Mouse (Mus musculus) myocyte (in vitro differentiated cells): ENCODE results near the gene Zfp617.

Source experiments
- CEBPB ChIP-seq: IDR thresholded peaks from 2 replicates; pipeline ENCODE4 v1.6.1; 2011; ENCODE audit warnings: mild to moderate bottlenecking, moderate library complexity; ENCODE audit not compliant: poor library complexity, insufficient read depth, severe bottlenecking
- E2F4 ChIP-seq: IDR thresholded peaks from one replicate; pipeline ENCODE4 v1.6.1; 2011; ENCODE audit warnings: mild to moderate bottlenecking, control low read depth, moderate library complexity; ENCODE audit not compliant: insufficient read depth
- MAX ChIP-seq: IDR thresholded peaks from one replicate; pipeline ENCODE4 v1.6.1; 2011; ENCODE audit warnings: low read depth, mild to moderate bottlenecking, control low read depth
- MYOD1 ChIP-seq, 3 experiments: IDR thresholded peaks; one replicate each; pipeline ENCODE4 v1.6.1; 2011; ENCODE audit warnings: control low read depth in 2 of 3, low read depth in 2 of 3, mild to moderate bottlenecking in 2 of 3, moderate library complexity in 1 of 3; ENCODE audit not compliant: insufficient read length in 2 of 3, control insufficient read depth in 1 of 3
- MYOG ChIP-seq, 3 experiments: IDR thresholded peaks; one replicate each; pipeline ENCODE4 v1.6.1; 2011; ENCODE audit warnings: control low read depth in 2 of 3, low read depth in 2 of 3, mild to moderate bottlenecking in 2 of 3; ENCODE audit not compliant: insufficient read length in 2 of 3, control insufficient read depth in 1 of 3, insufficient read depth in 1 of 3
- POLR2A ChIP-seq: IDR thresholded peaks from one replicate; pipeline ENCODE4 v1.6.1; 2011; ENCODE audit warnings: low read depth, mild to moderate bottlenecking, control low read depth, moderate library complexity; ENCODE audit not compliant: insufficient read length
- POLR2AphosphoS2 ChIP-seq: IDR thresholded peaks from one replicate; pipeline ENCODE4 v1.6.1; 2011; ENCODE audit warnings: low read depth, control low read depth; ENCODE audit not compliant: insufficient read length
- REST ChIP-seq: IDR thresholded peaks from one replicate; pipeline ENCODE4 v1.6.1; 2011; ENCODE audit warnings: mild to moderate bottlenecking, control low read depth, moderate library complexity; ENCODE audit not compliant: insufficient read depth, insufficient read length
- SRF ChIP-seq: IDR thresholded peaks from one replicate; pipeline ENCODE4 v1.6.1; 2011; ENCODE audit warnings: low read depth; ENCODE audit not compliant: control insufficient read depth, insufficient read length
- TCF12 ChIP-seq: IDR thresholded peaks from one replicate; pipeline ENCODE4 v1.6.1; 2011; ENCODE audit warnings: mild to moderate bottlenecking, control low read depth; ENCODE audit not compliant: poor library complexity, insufficient read depth, severe bottlenecking
- TCF3 ChIP-seq: IDR thresholded peaks from one replicate; pipeline ENCODE4 v1.6.1; 2011; ENCODE audit warnings: low read depth, control low read depth; ENCODE audit not compliant: insufficient read length
- USF1 ChIP-seq: IDR thresholded peaks from one replicate; pipeline ENCODE4 v1.6.1; 2011; ENCODE audit warnings: low read depth, mild to moderate bottlenecking, control low read depth, moderate library complexity

DNA sequence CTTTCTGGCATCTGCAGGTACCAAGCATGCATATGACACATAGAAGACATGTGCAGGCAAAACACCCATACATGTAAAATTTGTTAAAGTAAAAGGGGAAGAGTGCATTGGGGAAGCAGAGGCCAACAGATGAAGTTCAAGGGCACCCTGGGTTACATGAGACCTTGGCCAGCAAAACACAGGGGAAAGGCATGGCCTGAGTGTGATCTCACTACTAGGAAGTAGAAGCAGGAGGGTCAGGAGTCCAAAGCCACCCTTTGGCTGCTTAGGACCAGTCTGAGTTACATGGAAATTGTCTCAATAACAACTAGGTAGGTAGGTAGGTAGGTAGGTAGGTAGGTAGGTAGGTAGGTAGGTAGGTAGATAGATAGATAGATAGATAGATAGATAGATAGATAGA is 52.0 kb downstream of the Zfp617 start:
- TF ChIP-seq REST (no peak), CEBPB (no peak), POLR2AphosphoS2 (no peak), TCF3 (no peak), E2F4 (no peak), POLR2A (no peak), MYOD1 (IDR thresholded peaks at IDR 0.05; ENCODE audit: control insufficient read depth in 1 of 3, insufficient read length in 2 of 3, low read depth in 2 of 3) (no peak), SRF (no peak), MYOG (IDR thresholded peaks at IDR 0.05; ENCODE audit: control insufficient read depth in 1 of 3, insufficient read depth in 1 of 3, insufficient read length in 2 of 3, low read depth in 2 of 3) (no peak), TCF12 (no peak), USF1 (no peak), MAX (no peak)
